Mouse (Mus musculus): Measurements from ENCODE around the gene Bckdha.

DNA sequence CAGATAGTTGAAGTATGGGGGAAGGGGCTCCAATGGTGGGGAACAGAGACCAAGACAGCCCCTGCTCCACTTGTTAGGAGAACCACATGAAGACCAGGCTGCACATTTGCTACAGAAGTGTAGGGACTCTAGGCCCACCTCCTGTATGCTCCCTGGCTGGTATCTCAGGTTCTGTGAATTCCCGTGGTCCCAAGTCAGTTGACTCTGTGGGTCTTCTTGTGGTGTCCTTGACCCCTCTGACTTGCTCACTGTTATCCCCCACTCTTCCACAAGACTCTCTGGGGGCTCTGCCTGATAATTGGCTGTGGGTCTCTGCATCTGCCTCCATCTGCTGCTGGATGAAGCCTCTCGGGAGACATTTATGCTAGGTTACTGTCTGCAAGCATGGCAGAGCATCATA is 67.6 kb downstream of the Bckdha start:
- TF ChIP-seq CTCF (IDR thresholded peaks at IDR 0.05; ENCODE audit: low read depth, low read length): no peak
- no peak for TF ChIP-seq POLR2A (IDR thresholded peaks at IDR 0.05; ENCODE audit: borderline replicate concordance, low read depth, low read length)
